Mouse (Mus musculus) CD8-positive naive resting alpha-beta T cell, adult 2 months (primary cell): ENCODE data around the gene Tmem132c.

Experiments
- DNase-seq, 2 experiments: peaks; one replicate each; pipeline ENCODE4 v3.0.0; 2022; ENCODE audit warnings: low read depth in 2 of 2, low spot score in 2 of 2

Gene Tmem132c

GRCm38 (mm10) chr5:127405391-127406000, 163.9 kb downstream of the Tmem132c start:
- DNase-seq: no peak

GRCm38 (mm10) chr5:127406014-127406655, 164.5 kb downstream of the Tmem132c start:
- no peak for DNase-seq

GRCm38 (mm10) chr5:127416536-127416935, 174.9 kb downstream of the Tmem132c start:
- no peak for DNase-seq

- no peak for DNase-seq
These were observed 182.3 kb downstream of the Tmem132c start for GRCm38 (mm10) chr5:127423936-127424335.

GRCm38 (mm10) chr5:127429124-127429523, 187.5 kb downstream of the Tmem132c start:
- DNase-seq: no peak

- DNase-seq: no peak
These were observed 190.0 kb downstream of the Tmem132c start for GRCm38 (mm10) chr5:127431561-127431960.

- DNase-seq: no peak
These were observed 195.2 kb downstream of the Tmem132c start for GRCm38 (mm10) chr5:127436836-127437235.

GRCm38 (mm10) chr5:127438639-127439038, 197.0 kb downstream of the Tmem132c start:
- DNase-seq: no peak

- no peak for DNase-seq
These were observed 200.4 kb downstream of the Tmem132c start for GRCm38 (mm10) chr5:127441963-127442362.

- no peak for DNase-seq
These were observed 212.0 kb downstream of the Tmem132c start for GRCm38 (mm10) chr5:127453580-127453979.

GRCm38 (mm10) chr5:127454068-127454467, 212.5 kb downstream of the Tmem132c start:
- DNase-seq: no peak

GRCm38 (mm10) chr5:127456076-127456475, 214.5 kb downstream of the Tmem132c start:
- no peak for DNase-seq

GRCm38 (mm10) chr5:127468151-127468550, 226.5 kb downstream of the Tmem132c start:
- DNase-seq: no peak

- DNase-seq: no peak
These were observed 228.7 kb downstream of the Tmem132c start for GRCm38 (mm10) chr5:127470351-127470750.

GRCm38 (mm10) chr5:127471902-127472301, 230.3 kb downstream of the Tmem132c start:
- no peak for DNase-seq

- no peak for DNase-seq
These were observed 232.1 kb downstream of the Tmem132c start for GRCm38 (mm10) chr5:127473706-127474105.

- DNase-seq: no peak
These were observed 233.2 kb downstream of the Tmem132c start for GRCm38 (mm10) chr5:127474856-127475255.

GRCm38 (mm10) chr5:127477790-127478189, 236.2 kb downstream of the Tmem132c start:
- no peak for DNase-seq

GRCm38 (mm10) chr5:127478322-127478721, 236.7 kb downstream of the Tmem132c start:
- DNase-seq: no peak

- DNase-seq: no peak
These were observed 239.3 kb downstream of the Tmem132c start for GRCm38 (mm10) chr5:127480931-127481330.

- DNase-seq: peak in 1 of 2 experiments; percentile 5
These were observed 239.8 kb downstream of the Tmem132c start for GRCm38 (mm10) chr5:127481416-127481815.

GRCm38 (mm10) chr5:127482342-127482741, 240.7 kb downstream of the Tmem132c start:
- no peak for DNase-seq
